Mouse (Mus musculus): Measurements from ENCODE around the gene Enho.

Gene Enho

GRCm38 (mm10) chr4:41664533-41664932, 24.4 kb upstream of the Enho start:
- DNase-seq (ENCODE audit: low read depth, low spot score) = no peak

GRCm38 (mm10) chr4:41663614-41664013, 23.5 kb upstream of the Enho start:
- no peak for DNase-seq (ENCODE audit: low read depth, low spot score)

GRCm38 (mm10) chr4:41662723-41663122, 22.6 kb upstream of the Enho start:
- DNase-seq (ENCODE audit: low read depth, low spot score) = no peak

- DNase-seq (ENCODE audit: low read depth, low spot score) = peak; percentile 90
These were observed 20.8 kb upstream of the Enho start for GRCm38 (mm10) chr4:41660851-41661430.

- DNase-seq (ENCODE audit: low read depth, low spot score) = peak; percentile 85
These were observed 19.4 kb upstream of the Enho start for GRCm38 (mm10) chr4:41659556-41659955.

GRCm38 (mm10) chr4:41658566-41659384, 18.7 kb upstream of the Enho start:
- DNase-seq (ENCODE audit: low read depth, low spot score) = no peak

- no peak for DNase-seq (ENCODE audit: low read depth, low spot score)
These were observed 15.4 kb upstream of the Enho start for GRCm38 (mm10) chr4:41655525-41655924.

- DNase-seq (ENCODE audit: low read depth, low spot score) = no peak
These were observed 14.1 kb upstream of the Enho start for GRCm38 (mm10) chr4:41654217-41654616.

- DNase-seq (ENCODE audit: low read depth, low spot score) = no peak
These were observed 13.6 kb upstream of the Enho start for GRCm38 (mm10) chr4:41653730-41654129.

- peak; percentile 78 for DNase-seq (ENCODE audit: low read depth, low spot score)
These were observed 13.2 kb upstream of the Enho start for GRCm38 (mm10) chr4:41653296-41653695.

GRCm38 (mm10) chr4:41648627-41649026, 8.5 kb upstream of the Enho start:
- DNase-seq (ENCODE audit: low read depth, low spot score) = no peak

GRCm38 (mm10) chr4:41648157-41648556, 8.0 kb upstream of the Enho start:
- DNase-seq (ENCODE audit: low read depth, low spot score) = no peak

GRCm38 (mm10) chr4:41645488-41645887, 5.4 kb upstream of the Enho start:
- DNase-seq (ENCODE audit: low read depth, low spot score) = no peak

GRCm38 (mm10) chr4:41641199-41641822, 1.2 kb upstream of the Enho start:
- no peak for DNase-seq (ENCODE audit: low read depth, low spot score)

- no peak for DNase-seq (ENCODE audit: low read depth, low spot score)
These were observed 796 bp downstream of the Enho start for GRCm38 (mm10) chr4:41639214-41639841.

GRCm38 (mm10) chr4:41638828-41639213, 1.3 kb downstream of the Enho start:
- no peak for DNase-seq (ENCODE audit: low read depth, low spot score)

GRCm38 (mm10) chr4:41638186-41638731, 1.9 kb downstream of the Enho start:
- DNase-seq (ENCODE audit: low read depth, low spot score) = no peak

GRCm38 (mm10) chr4:41636882-41637635, 3.1 kb downstream of the Enho start:
- no peak for DNase-seq (ENCODE audit: low read depth, low spot score)

- no peak for DNase-seq (ENCODE audit: low read depth, low spot score)
These were observed 3.8 kb downstream of the Enho start for GRCm38 (mm10) chr4:41636366-41636765.

GRCm38 (mm10) chr4:41635906-41636305, 4.2 kb downstream of the Enho start:
- peak; percentile 74 for DNase-seq (ENCODE audit: low read depth, low spot score)

- DNase-seq (ENCODE audit: low read depth, low spot score) = no peak
These were observed 4.9 kb downstream of the Enho start for GRCm38 (mm10) chr4:41635224-41635623.
